ENCODE assay signal across 15 mouse cellular contexts in genomic region chr16:95455461-95455860, GRCm38 (mm10).
DNase-seq lines count a peak whose midpoint lies in the region; ATAC-seq and TF ChIP-seq lines count a peak whose summit lies in the region.
"Had no signal": no experiment of that assay in that cellular context is flagged by ENCODE, and none has a peak within 500 bp of the region (broad histone marks: within the 10 kb centered on the region; RNA-seq: fewer than 3 reads in every experiment).

No protein-coding gene starts in this region.

- H3K4me1 ChIP-seq in heart, embryonic 16.5 days (ENCODE audit: control insufficient read depth, insufficient read depth, low read length): peaks cover 2% of the 10 kb centered on the region; the same call in 1 of the 2 replicates
- peaks cover 9% of the 10 kb centered on the region; the same call in 1 of the 2 replicates for H3K4me1 ChIP-seq in lung, adult 2 months (ENCODE audit: control insufficient read depth, insufficient read depth, low read length)
- no peaks in the 10 kb centered on the region for H3K4me1 ChIP-seq in cortical plate, adult 2 months (ENCODE audit: control insufficient read depth, insufficient read depth, low read length)
- peaks cover 8% of the 10 kb centered on the region; the same call in 1 of the 2 replicates for H3K4me1 ChIP-seq in liver, embryonic 13.5 days (replicated peaks)
- H3K4me1 ChIP-seq: midbrain, embryonic 15.5 days; neural tube, embryonic 13.5 days had no signal

- H3K9ac ChIP-seq in heart, embryonic 16.5 days (ENCODE audit: low read length): peak overlapping the region; percentile 18; the same call in 1 of the 2 replicates
- no peak overlapping the region for H3K9ac ChIP-seq in liver, embryonic 13.5 days
- H3K9ac ChIP-seq: limb, embryonic 15.5 days; midbrain, embryonic 15.5 days; neural tube, embryonic 13.5 days had no signal

- intact Hi-C loops in heart, postnatal 25 days (cut with DNase I): no loop called here
- intact Hi-C loops in left cerebral cortex, postnatal 4 days (cut with DNase I): no loop called here

- no peak for TF ChIP-seq POLR2A in lung, adult 2 months (IDR thresholded peaks at IDR 0.05; ENCODE audit: borderline replicate concordance, extremely low read depth, low read depth, low read length)
- TF ChIP-seq POLR2A in cortical plate, adult 2 months (IDR thresholded peaks at IDR 0.05; ENCODE audit: extremely low read depth, insufficient read depth, low read length): no peak

- H3K4me3 ChIP-seq in heart, embryonic 16.5 days (ENCODE audit: low read length): peak overlapping the region; percentile 33
- H3K4me3 ChIP-seq in lung, adult 2 months (replicated peaks; ENCODE audit: extremely low read depth, low read depth, low read length): peak overlapping the region; percentile 71
- H3K4me3 ChIP-seq in cortical plate, adult 2 months (ENCODE audit: insufficient read depth, low read length): peak overlapping the region; percentile 10; the same call in 1 of the 2 replicates
- H3K4me3 ChIP-seq in liver, embryonic 13.5 days (replicated peaks): peak overlapping the region; percentile 31; the same call in 1 of the 2 replicates
- H3K4me3 ChIP-seq: limb, embryonic 15.5 days; midbrain, embryonic 15.5 days; neural tube, embryonic 13.5 days had no signal

- no peak for TF ChIP-seq CTCF in lung, adult 2 months (IDR thresholded peaks at IDR 0.05; ENCODE audit: insufficient read depth, low read length)
- no peak for TF ChIP-seq CTCF in cortical plate, adult 2 months (IDR thresholded peaks at IDR 0.05; ENCODE audit: extremely low read depth, insufficient read depth, low read length)

- no peaks in the 10 kb centered on the region for H3K9me3 ChIP-seq in heart, embryonic 16.5 days (replicated peaks; ENCODE audit: control insufficient read depth, low read length)
- H3K9me3 ChIP-seq in liver, embryonic 13.5 days (replicated peaks): no peaks in the 10 kb centered on the region
- H3K9me3 ChIP-seq: limb, embryonic 15.5 days; midbrain, embryonic 15.5 days; neural tube, embryonic 13.5 days had no signal

- WGBS in heart, embryonic 16.5 days: 78% methylated on average over 5 of the region's 5 CpGs
- WGBS in lung, adult 2 months: 47% methylated on average over 5 of the region's 5 CpGs
- WGBS in liver, embryonic 13.5 days (ENCODE audit: insufficient replicate concordance): 56% methylated on average over 5 of the region's 5 CpGs

- no peaks in the 10 kb centered on the region for H3K27me3 ChIP-seq in heart, embryonic 16.5 days (ENCODE audit: control insufficient read depth, insufficient read depth, low read length)
- H3K27me3 ChIP-seq in liver, embryonic 13.5 days: peaks cover 28% of the 10 kb centered on the region
- H3K27me3 ChIP-seq: limb, embryonic 15.5 days; midbrain, embryonic 15.5 days; neural tube, embryonic 13.5 days had no signal

- H3K36me3 ChIP-seq in heart, embryonic 16.5 days (ENCODE audit: control insufficient read depth, insufficient read depth): no peaks in the 10 kb centered on the region
- no peaks in the 10 kb centered on the region for H3K36me3 ChIP-seq in liver, embryonic 13.5 days
- H3K36me3 ChIP-seq: limb, embryonic 15.5 days; midbrain, embryonic 15.5 days; neural tube, embryonic 13.5 days had no signal

- peak overlapping the region; percentile 40 for H3K27ac ChIP-seq in heart, embryonic 16.5 days (ENCODE audit: low read length)
- 0 out of 2 replicates have a peak overlapping the region, but pooled peaks have one; percentile 28 for H3K27ac ChIP-seq in cortical plate, adult 2 months (ENCODE audit: insufficient read depth, low read length)
- H3K27ac ChIP-seq in liver, embryonic 13.5 days: no peak overlapping the region
- H3K27ac ChIP-seq: limb, embryonic 15.5 days; midbrain, embryonic 15.5 days; neural tube, embryonic 13.5 days had no signal

- ATAC-seq in heart, embryonic 16.5 days (replicated peaks; ENCODE audit: extremely low read depth, insufficient read depth, low FRiP score): no peak
- no peak for ATAC-seq in liver, embryonic 13.5 days (ENCODE audit: low read depth)
- ATAC-seq: midbrain, embryonic 15.5 days had no signal

- DNase-seq in heart, postnatal 25 days (ENCODE audit: low spot score): no peak
- no peak for DNase-seq in lung, adult 2 months
- DNase-seq in lung, postnatal 10 days: no peak
- no peak for DNase-seq in liver, embryonic 13.5 days
- no peak for DNase-seq in neural tube, embryonic 10.5 days (ENCODE audit: extremely low spot score, low spot score)
- no peak for DNase-seq in left cerebral cortex, postnatal 4 days
- DNase-seq: cerebellum, adult 9-10 months; kidney, adult 8-10 months; layer of hippocampus, postnatal 36 days; spleen, adult 18-20 months had no signal

- peak overlapping the region; percentile 44 for H3K4me2 ChIP-seq in heart, embryonic 16.5 days (ENCODE audit: low read depth, low read length)
- H3K4me2 ChIP-seq in liver, embryonic 13.5 days: peak overlapping the region; percentile 34; the same call in 1 of the 2 replicates
- H3K4me2 ChIP-seq: limb, embryonic 15.5 days; midbrain, embryonic 15.5 days had no signal

Comparison
In these comparisons a context has a peak if more than half of its experiments do, and no peak if none do; other contexts are left out.
1. H3K4me3 ChIP-seq: peak in every context shown above with its lines; median percentile 71 in lung, adult 2 months; 33 in heart, embryonic 16.5 days; 31 in liver, embryonic 13.5 days; 10 in cortical plate, adult 2 months.